Mouse (Mus musculus): Measurements from ENCODE around the gene Alas2. TPM values are rescaled to one million over a fixed set of nuclear protein-coding genes. Genes with fewer than 3 reads are reported as not detected.
A peak's percentile ranks its signal among the peaks of the same experiment; 100 is the strongest.

Gene Alas2
- polyA plus RNA-seq, 1 experiment from 2014 or later: 44.3 TPM

DNA sequence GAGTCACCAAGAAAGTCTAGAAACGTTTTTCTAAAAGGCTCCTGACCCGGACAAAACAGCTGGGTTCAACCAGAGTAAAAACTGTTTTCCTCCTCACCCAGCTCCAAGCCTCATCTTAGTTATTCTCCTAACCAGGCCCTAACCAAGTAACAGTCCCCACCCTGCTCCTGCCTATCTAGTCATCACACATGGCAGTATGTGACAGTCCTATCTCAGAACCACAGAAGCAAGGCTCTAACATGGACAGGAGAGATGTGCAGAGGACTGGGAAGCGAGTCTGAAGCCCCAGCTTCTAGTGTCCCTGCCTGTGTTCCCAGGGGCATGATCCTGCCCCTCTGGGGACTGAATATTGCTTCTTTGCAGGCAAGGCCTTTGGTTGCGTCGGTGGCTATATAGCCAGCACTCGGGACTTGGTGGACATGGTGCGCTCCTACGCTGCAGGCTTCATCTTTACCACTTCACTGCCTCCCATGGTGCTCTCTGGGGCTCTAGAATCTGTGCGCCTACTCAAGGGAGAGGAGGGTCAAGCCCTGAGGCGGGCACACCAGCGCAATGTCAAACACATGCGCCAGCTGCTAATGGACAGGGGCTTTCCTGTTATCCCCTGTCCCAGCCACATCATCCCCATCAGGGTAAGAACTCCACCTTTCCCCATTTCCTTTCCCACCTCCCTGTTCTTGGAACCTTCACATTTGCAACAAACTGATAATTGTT lies 17.6 kb downstream of the Alas2 start:
- WGBS: 87% methylated on average over 12 of the region's 12 CpGs
- ATAC-seq (ENCODE audit: low FRiP score, low read depth): no peak
- Histone ChIP-seq H3K4me3 (no peak overlapping the region), H3K9me3 (no peaks in the 10 kb centered on the region), H3K27ac (replicated peaks) (no peak overlapping the region), H3K36me3 (no peaks in the 10 kb centered on the region), H3K27me3 (no peaks in the 10 kb centered on the region), H3K4me2 (replicated peaks) (no peak overlapping the region), H3K9ac (replicated peaks) (no peak overlapping the region), H3K4me1 (no peaks in the 10 kb centered on the region)

DNA sequence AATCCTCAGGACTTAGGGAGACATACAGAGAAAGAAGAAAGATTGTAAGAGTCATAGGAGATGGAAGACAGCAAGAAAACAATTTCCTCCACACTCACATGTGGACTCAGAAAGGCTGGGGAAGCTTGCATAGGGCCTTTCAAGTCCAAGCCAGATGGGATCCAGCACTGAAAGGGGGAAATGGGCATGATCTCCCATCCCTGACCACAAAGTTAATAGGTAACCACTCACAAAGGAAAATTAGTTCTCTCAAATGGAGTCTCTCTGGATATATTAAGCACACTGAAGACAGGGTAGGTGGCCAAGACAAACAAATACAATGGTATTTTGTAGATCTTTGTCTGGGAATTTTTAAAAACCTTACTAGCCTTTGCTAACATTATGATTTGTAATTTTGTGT lies 34.7 kb downstream of the Alas2 start:
- Histone ChIP-seq H3K27me3 (no peaks in the 10 kb centered on the region), H3K4me2 (replicated peaks) (no peak overlapping the region), H3K9me3 (no peaks in the 10 kb centered on the region), H3K4me1 (no peaks in the 10 kb centered on the region), H3K9ac (replicated peaks) (no peak overlapping the region), H3K27ac (replicated peaks) (no peak overlapping the region), H3K36me3 (peaks cover 18% of the 10 kb centered on the region), H3K4me3 (no peak overlapping the region)
- no peak for ATAC-seq (ENCODE audit: low FRiP score, low read depth)

DNA sequence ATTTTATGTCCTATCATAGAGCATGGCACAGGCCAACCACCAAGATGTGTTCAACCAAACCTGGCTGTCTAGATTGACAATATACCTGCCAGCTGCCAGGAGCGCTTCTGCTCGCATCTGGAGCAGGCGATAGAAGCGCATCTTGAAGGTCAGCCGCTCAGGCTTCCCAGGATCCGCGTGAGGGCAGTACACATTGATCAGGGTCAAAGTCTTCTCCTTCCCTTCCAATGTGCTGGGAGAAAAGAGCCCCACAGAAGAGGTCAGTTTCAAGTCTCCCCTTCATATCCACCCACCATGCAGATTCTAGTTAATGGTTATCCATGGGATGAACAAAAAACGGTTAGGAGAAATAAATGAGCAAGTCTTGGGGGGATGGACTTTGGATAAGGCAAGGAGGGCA lies 37.9 kb downstream of the Alas2 start:
- no peak for ATAC-seq (ENCODE audit: low FRiP score, low read depth)
- WGBS: 90% methylated on average over 8 of the region's 8 CpGs
- Histone ChIP-seq H3K36me3 (peaks cover 18% of the 10 kb centered on the region), H3K4me1 (no peaks in the 10 kb centered on the region), H3K4me3 (no peak overlapping the region), H3K9ac (replicated peaks) (no peak overlapping the region), H3K27me3 (no peaks in the 10 kb centered on the region), H3K4me2 (replicated peaks) (no peak overlapping the region), H3K27ac (replicated peaks) (no peak overlapping the region), H3K9me3 (no peaks in the 10 kb centered on the region)

DNA sequence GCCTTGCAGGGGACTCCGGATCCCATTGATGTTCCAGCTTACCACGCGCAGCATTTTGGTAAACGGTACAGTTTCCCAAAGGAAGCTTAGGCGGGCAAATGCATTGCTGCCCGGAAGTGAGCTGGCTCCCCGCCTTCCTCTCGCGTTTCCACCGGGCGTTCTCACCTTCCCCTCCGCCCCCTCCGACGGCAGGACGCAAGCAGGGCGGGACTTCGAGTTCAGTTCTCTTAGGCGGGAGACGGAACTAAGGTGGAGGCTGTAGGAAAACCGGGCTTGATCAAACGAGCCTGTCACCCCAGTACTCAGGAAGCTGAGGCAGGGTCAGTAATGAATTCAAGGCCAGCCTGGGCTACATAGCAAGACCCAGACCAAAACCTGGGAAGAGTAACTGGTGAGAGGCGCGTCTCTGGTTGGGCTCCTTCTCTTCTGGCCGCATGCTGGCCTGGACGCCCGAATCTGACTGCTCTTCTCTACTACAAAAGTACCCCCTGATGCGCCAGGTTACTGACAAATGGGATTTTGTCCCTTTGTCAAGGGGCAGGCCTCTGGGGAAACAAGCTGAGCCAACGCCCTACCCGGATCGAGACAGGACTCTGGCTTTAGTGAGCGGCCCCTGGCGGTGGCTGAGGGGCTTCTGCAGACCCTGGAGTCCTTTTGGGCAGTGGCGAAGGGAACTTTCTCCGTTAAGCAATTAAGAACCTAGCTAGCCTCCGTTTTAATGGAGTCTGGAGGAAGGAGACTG lies 41.0 kb downstream of the Alas2 start, which contains the start of gene Pfkfb1:
Gene Pfkfb1 (plus strand): TSS at position 207 of the 742 bp plus-strand sequence.
- Histone ChIP-seq H3K9ac (replicated peaks) (peak within 1 kb of the TSS; percentile 56), H3K27me3 (no peaks in the 10 kb centered on the region), H3K4me2 (replicated peaks) (peak within 1 kb of the TSS; percentile 53), H3K27ac (replicated peaks) (peak within 1 kb of the TSS; percentile 71), H3K36me3 (peaks cover 8% of the 10 kb centered on the region; the same call in 1 of the 2 replicates), H3K4me3 (peak within 1 kb of the TSS; percentile 52), H3K4me1 (no peaks in the 10 kb centered on the region), H3K9me3 (no peaks in the 10 kb centered on the region)
- WGBS: 28% methylated on average over 35 of the region's 35 CpGs
- ATAC-seq (ENCODE audit: low FRiP score, low read depth): peak; percentile 92

DNA sequence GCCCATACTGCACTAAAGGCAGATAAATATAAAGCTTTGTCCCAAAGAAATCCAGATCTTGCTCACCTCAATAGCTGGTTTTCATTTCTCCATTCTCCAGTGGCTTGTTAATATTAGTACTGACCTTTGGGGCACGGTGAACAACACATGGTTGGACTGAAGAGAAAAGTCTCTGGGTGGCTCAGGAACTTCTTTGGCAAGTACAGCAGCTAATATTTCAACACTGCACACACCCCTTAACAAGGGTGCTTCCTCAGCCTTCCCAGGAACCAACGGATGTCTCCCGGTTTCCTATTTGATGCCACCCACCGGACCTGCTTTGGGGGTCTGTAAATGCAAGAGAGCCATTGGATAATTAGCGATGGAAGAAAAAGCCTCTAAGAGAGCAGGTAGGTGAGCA lies 42.5 kb downstream of the Alas2 start, which contains the start of gene Apex2:
Gene Apex2 (minus strand): TSS at position 173 of the 400 bp plus-strand sequence.
- WGBS: 72% methylated on average over 5 of the region's 5 CpGs
- peak within 1 kb of the TSS; percentile 53 for H3K4me2 ChIP-seq (replicated peaks)
- no peak within 1 kb of the TSS for H3K9ac ChIP-seq (replicated peaks)
- no peak within 1 kb of the TSS for H3K27ac ChIP-seq (replicated peaks)
- H3K4me1 ChIP-seq: no peaks in the 10 kb centered on the region
- H3K4me3 ChIP-seq: peak within 1 kb of the TSS; percentile 52
- no peaks in the 10 kb centered on the region for H3K27me3 ChIP-seq
- H3K36me3 ChIP-seq: peaks cover 5% of the 10 kb centered on the region; the same call in 1 of the 2 replicates
- ATAC-seq (ENCODE audit: low FRiP score, low read depth): no peak
- H3K9me3 ChIP-seq: no peaks in the 10 kb centered on the region

DNA sequence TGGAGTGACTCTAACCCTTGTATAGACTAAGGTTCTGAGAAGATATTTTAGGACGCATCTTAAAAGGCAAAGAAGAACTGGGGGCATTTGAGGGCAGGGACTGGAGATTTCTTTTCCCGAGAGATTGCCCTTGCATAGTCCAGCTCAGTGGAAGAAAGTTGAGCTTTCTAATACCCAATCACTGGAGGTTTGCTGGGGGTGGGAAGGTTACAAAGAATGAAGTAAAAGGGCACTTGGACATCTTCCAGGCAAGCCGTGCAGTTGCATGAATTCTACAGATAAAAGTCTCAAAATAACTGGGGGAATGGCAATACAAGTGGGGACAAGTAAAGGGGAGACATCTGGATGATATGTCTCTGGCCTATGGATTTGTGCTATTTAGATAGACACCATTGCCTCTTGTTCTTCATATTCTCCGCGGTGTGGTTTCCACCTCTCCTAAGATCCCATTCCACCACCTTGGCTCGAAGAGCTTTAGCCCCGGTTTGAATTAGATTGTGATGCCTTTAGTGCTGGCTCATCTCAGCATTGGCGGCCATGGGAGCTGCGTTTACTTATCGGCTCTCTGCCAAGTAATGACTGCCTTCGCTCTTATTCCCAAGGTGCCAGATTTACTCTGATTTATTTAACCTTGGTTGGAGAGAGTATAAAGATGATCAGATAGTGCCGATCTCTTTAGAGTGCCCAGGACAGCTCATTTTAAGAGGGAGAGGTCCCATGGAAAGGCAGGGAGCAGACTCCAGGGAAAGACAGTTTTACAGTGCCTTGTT lies 46.3 kb downstream of the Alas2 start:
- WGBS: 87% methylated on average over 12 of the region's 12 CpGs
- Histone ChIP-seq H3K4me1 (no peaks in the 10 kb centered on the region), H3K36me3 (no peaks in the 10 kb centered on the region), H3K27ac (replicated peaks) (no peak overlapping the region), H3K9me3 (no peaks in the 10 kb centered on the region), H3K27me3 (no peaks in the 10 kb centered on the region), H3K4me3 (no peak overlapping the region), H3K9ac (replicated peaks) (no peak overlapping the region), H3K4me2 (replicated peaks) (no peak overlapping the region)
- no peak for ATAC-seq (ENCODE audit: low FRiP score, low read depth)

DNA sequence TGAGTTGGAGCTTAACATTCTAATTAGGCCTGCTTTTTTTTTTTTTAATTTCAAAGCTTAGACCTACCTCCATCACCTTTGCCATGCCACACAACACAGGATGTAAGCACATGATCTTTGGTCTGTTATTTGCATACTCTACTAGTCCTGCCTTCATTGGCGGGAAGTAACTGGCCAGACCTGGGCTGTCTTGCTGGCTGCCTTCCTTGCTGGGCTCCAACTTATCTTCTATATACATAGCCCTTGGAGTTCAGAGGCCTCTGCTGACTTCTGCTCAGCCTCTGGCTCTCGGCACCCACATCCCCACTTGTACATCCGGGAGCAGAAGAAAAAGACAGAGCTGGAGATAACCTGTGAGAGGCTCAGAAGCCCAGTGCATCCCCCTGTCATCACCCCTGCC lies 47.0 kb downstream of the Alas2 start:
- H3K4me2 ChIP-seq (replicated peaks): no peak overlapping the region
- H3K9ac ChIP-seq (replicated peaks): no peak overlapping the region
- no peak overlapping the region for H3K4me3 ChIP-seq
- 87% methylated on average over 3 of the region's 3 CpGs for WGBS
- no peaks in the 10 kb centered on the region for H3K27me3 ChIP-seq
- H3K9me3 ChIP-seq: no peaks in the 10 kb centered on the region
- no peaks in the 10 kb centered on the region for H3K36me3 ChIP-seq
- no peak for ATAC-seq (ENCODE audit: low FRiP score, low read depth)
- no peaks in the 10 kb centered on the region for H3K4me1 ChIP-seq
- no peak overlapping the region for H3K27ac ChIP-seq (replicated peaks)

DNA sequence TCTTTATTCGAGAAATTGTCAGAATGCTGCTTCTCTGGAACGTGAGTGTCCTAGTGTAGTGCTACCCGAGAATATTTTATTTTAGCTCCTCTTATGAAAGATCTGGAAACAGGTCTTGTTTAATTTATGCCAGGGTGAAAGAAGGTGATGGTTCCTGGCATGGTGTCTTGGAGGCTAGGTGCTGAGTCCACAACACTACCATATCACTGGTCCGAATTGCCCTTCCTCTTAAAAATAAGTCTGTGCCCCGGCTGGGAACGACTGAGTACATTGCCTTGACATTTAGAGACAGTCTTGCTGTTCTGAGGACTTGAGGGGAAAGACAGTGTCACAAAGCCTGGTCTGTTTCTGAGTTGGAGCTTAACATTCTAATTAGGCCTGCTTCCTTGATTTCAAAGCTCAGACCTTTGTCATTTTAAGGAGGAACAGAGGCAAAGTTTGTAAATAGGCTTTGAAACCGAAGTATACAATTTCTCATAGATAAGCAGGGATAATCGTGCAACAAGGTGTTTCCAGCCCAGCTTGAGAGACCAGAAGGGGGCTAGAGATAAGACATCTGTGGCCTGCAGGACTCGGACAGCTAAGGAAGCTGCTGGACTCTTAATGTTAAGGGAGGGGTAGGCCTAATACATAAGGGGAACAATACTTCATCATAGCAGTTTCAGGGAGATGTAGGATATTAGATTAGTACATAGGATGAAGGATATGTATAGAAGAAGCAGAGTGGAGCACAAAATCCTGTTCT lies 48.0 kb downstream of the Alas2 start:
- Histone ChIP-seq H3K36me3 (no peaks in the 10 kb centered on the region), H3K4me2 (replicated peaks) (no peak overlapping the region), H3K4me1 (no peaks in the 10 kb centered on the region), H3K4me3 (no peak overlapping the region), H3K27me3 (no peaks in the 10 kb centered on the region), H3K9me3 (no peaks in the 10 kb centered on the region), H3K27ac (replicated peaks) (no peak overlapping the region), H3K9ac (replicated peaks) (no peak overlapping the region)
- 85% methylated on average over 9 of the region's 9 CpGs for WGBS
- ATAC-seq (ENCODE audit: low FRiP score, low read depth): no peak

DNA sequence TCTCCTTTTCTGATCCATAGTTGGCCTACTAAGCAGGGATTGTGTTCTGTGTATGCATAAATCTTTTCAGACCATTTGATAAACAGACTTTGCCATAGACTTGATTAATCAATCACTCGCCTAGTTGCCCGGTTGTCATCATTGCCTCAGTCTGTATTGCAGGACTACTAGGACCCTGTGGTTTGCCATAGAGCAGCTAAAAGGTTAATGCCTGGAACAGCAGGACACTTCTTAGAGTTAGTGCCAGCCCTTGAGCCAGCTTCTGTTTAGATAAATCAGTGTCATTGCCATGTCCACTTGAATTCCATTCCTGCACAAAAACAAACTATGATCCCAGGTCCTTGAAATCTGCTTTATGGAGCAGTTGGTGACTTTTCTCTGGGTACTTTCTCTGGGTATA lies 51.7 kb downstream of the Alas2 start:
- Histone ChIP-seq H3K9me3 (no peaks in the 10 kb centered on the region), H3K9ac (replicated peaks) (no peak overlapping the region), H3K4me3 (no peak overlapping the region), H3K27ac (replicated peaks) (no peak overlapping the region), H3K4me2 (replicated peaks) (no peak overlapping the region), H3K27me3 (no peaks in the 10 kb centered on the region), H3K4me1 (no peaks in the 10 kb centered on the region), H3K36me3 (no peaks in the 10 kb centered on the region)
- ATAC-seq (ENCODE audit: low FRiP score, low read depth): no peak
- 77% methylated on average over 2 of the region's 2 CpGs for WGBS
